Mouse (Mus musculus): ENCODE results near the gene Nup43. TPM values are rescaled to one million over a fixed set of nuclear protein-coding genes. Genes with fewer than 3 reads are reported as not detected.
A peak's percentile ranks its signal among the peaks of the same experiment; 100 is the strongest.

Gene Nup43
- total RNA-seq, 2 experiments from 2014 or later = 5.3 to 5.5 TPM

- intact Hi-C loops (cut with DNase I) = loop anchor here (1.0 to 5.0 kb wide), 4 partner anchors 18 to 209 kb away; partner anchors contain the start of gene Ulbp1
Observed at GRCm38 (mm10) chr10:7681343-7682025, 14.2 kb downstream of the Nup43 start.

GRCm38 (mm10) chr10:7682249-7682648, 14.9 kb downstream of the Nup43 start:
- intact Hi-C loops (cut with DNase I) = loop anchor here (5.0 kb wide), 2 partner anchors 95 to 210 kb away; partner anchors contain the start of gene Ulbp1
- DNase-seq = no peak

More at GRCm38 (mm10) chr10:7681343-7682025, 14.2 kb downstream of the Nup43 start:
- peak; percentile 77 to 83 for DNase-seq

DNA sequence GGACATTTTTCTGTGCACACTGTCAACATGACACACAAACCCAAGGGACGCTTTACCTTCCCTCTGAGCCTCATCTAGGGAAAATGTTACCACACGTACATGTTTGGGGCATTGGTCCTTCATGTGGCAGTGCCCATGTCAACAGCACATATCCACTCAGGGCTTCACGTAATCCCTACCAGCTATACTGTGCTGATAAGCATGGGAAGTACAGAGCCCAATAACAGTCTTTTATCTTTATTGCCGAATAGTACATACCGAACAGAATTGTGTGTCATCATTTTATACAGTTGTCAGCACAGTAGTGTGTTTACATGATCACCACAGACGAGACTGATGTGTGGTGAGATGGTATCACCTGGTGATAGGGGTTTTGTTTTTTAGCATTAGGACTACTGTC, 19.6 kb downstream of the Nup43 start:
- DNase-seq = no peak
- intact Hi-C loops (cut with DNase I) = no loop called here

GRCm38 (mm10) chr10:7695286-7695685, 28.0 kb downstream of the Nup43 start:
- intact Hi-C loops (cut with DNase I) = loop anchor here (2.0 kb wide), 1 partner anchor 16 kb away; no protein-coding TSS in a partner anchor

GRCm38 (mm10) chr10:7700120-7700519, 32.8 kb downstream of the Nup43 start:
- intact Hi-C loops (cut with DNase I) = no loop called here
- DNase-seq = no peak

More at GRCm38 (mm10) chr10:7695286-7695685, 28.0 kb downstream of the Nup43 start:
- DNase-seq = no peak

GRCm38 (mm10) chr10:7702586-7702985, 35.3 kb downstream of the Nup43 start:
- intact Hi-C loops (cut with DNase I) = no loop called here
- DNase-seq = no peak

GRCm38 (mm10) chr10:7710121-7710520, 42.8 kb downstream of the Nup43 start:
- intact Hi-C loops (cut with DNase I) = loop anchor here (2.0 kb wide), 1 partner anchor 15 kb away; no protein-coding TSS in a partner anchor
- no peak for DNase-seq

DNA sequence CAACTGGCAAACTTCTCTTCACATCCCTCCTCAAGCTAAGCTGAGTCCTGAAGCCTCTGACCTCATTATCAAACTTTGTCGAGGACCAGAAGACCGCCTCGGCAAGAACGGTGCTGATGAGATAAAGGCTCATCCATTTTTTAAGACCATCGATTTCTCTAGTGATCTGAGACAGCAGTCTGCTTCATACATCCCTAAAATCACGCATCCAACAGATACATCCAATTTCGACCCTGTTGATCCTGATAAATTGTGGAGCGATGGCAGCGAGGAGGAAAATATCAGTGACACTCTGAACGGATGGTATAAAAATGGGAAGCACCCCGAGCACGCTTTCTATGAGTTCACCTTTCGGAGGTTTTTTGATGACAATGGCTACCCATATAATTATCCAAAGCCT, 45.2 kb downstream of the Nup43 start:
- intact Hi-C loops (cut with DNase I) = no loop called here
- DNase-seq = no peak

- DNase-seq = no peak
- intact Hi-C loops (cut with DNase I) = no loop called here
Observed at GRCm38 (mm10) chr10:7715056-7715455, 47.8 kb downstream of the Nup43 start.

DNA sequence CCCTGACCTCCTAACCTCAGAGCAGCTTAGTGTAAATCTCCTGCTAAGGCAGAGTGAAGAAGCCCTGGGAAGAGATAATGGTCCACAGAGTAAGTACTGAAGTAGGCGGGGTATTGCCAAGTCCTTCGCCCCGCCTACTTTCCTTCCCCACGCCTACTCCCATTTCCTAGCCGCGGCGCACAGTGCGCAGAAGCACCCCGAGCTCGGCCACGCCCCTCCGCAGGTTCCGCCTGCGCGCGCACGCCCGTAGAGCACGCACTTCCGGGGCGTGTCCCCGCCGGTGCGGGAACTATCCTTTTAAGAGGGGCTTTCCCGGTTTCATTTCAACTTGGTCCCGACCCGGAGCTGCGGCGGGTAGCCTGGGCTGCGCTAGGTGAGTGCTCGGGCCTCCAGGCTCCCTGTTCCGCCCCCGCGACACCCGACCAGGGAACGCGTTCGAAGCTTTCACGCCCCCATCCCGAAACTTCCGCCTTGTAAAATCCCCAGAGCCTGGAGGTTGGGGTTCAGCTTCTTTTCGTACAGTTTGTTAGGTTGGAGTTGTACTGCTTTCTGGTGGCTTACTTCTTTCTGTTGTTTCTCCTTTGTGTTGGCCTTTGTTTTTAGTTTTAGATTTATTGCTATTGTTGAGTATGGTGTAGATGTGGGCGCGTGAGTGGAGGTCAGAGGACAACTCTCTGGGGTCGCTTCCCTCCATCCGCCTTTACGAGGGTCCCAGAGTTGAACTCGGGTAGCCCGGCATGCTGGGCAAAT, 58.6 kb downstream of the Nup43 start, which contains the start of gene Katna1:
TSS of gene Katna1 (plus strand) at position 250 of the 750 bp plus-strand sequence.
- DNase-seq = peak; percentile 90 to 94
- intact Hi-C loops (cut with DNase I) = loop anchor here (2.0 kb wide), 2 partner anchors 45 to 55 kb away; partner anchors contain the start of genes Lats1 and Pcmt1

DNA sequence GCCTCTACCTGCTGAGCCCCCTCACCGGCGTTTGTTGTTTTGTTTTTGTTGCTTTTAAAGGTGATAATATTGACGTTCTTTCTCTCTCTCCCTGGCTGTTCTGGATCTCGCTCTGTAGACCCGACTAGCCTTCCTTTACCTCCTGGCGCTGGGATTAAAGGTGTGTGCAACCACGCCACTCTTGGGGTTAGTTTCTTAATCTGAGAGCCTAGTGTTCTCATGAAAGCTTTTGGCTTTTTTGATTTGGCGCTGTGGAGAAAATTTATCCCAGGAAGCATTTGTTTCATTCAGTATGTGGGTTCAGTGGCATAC, 59.2 kb downstream of the Nup43 start:
- intact Hi-C loops (cut with DNase I) = loop anchor here (2.0 kb wide), 2 partner anchors 46 to 54 kb away; partner anchors contain the start of genes Lats1 and Pcmt1
- peak in 1 of 2 experiments; percentile 6 for DNase-seq

GRCm38 (mm10) chr10:7727011-7727410, 59.7 kb downstream of the Nup43 start:
- no peak for DNase-seq
- intact Hi-C loops (cut with DNase I) = loop anchor here (2.0 kb wide), 2 partner anchors 46 to 54 kb away; partner anchors contain the start of genes Lats1 and Pcmt1

Other genes with a start within 250 kb of the Nup43 start
- gene Ulbp1, start 193.9 kb upstream of the Nup43 start, total RNA-seq (2021) = 1 to 10 TPM; 2.1 to 2.3 TPM
- 1 to 10 TPM; 1.6 to 2.4 TPM for gene Lrp11, start 77.7 kb upstream of the Nup43 start, total RNA-seq (2021)
- gene Pcmt1, start 13.6 kb downstream of the Nup43 start, total RNA-seq (2021) = 10 to 100 TPM; 92.8 to 95.6 TPM
- gene Lats1, start 13.7 kb downstream of the Nup43 start, total RNA-seq (2021) = 10 to 100 TPM; 11.6 to 13.0 TPM
- gene Katna1, start 58.5 kb downstream of the Nup43 start, total RNA-seq (2021) = 10 to 100 TPM; 11.7 to 14.2 TPM
- gene Ginm1, start 125.3 kb downstream of the Nup43 start, total RNA-seq (2021) = 100 to 1,000 TPM; 111 to 119 TPM
- 10 to 100 TPM; 14.9 to 15.7 TPM for gene Ppil4, start 125.4 kb downstream of the Nup43 start, total RNA-seq (2021)
- under 1 TPM; 0.38 to 0.42 TPM for gene Zc3h12d, start 165.0 kb downstream of the Nup43 start, total RNA-seq (2021)